Mouse (Mus musculus) brown adipose tissue, adult 24 weeks (tissue): Measurements from ENCODE around the gene Prss23. TPM values are rescaled to one million over a fixed set of nuclear protein-coding genes. Genes with fewer than 3 reads are reported as not detected.

Source experiments
- H3K27ac ChIP-seq: fragments of 200-500 bp; replicated peaks from 2 replicates; pipeline ENCODE4 v1.5.1; 2012; ENCODE audit warnings: low read depth, mild to moderate bottlenecking, low read length
- H3K4me1 ChIP-seq: fragments of 200-500 bp; 2 replicates; pipeline ENCODE4 v1.6.1; 2012; ENCODE audit warnings: low read length, mixed read lengths; ENCODE audit not compliant: control insufficient read depth, insufficient read depth, insufficient read length
- H3K4me3 ChIP-seq: fragments of 200-500 bp; 2 replicates; pipeline ENCODE4 v1.5.1; 2012; ENCODE audit warnings: low read depth, mild to moderate bottlenecking, low read length, moderate library complexity; ENCODE audit not compliant: insufficient read depth
- polyA plus RNA-seq: library from polyadenylated mRNA; stranded (reverse); fragments of >200 nt; gene quantifications from 2 replicates; pipeline ENCODE4 v1.2.4, GENCODE M21; 2012; ENCODE audit not compliant: missing spikeins, insufficient read depth, insufficient read length

The Prss23 gene
- 20.7 and 20.8 TPM in 2 replicates for polyA plus RNA-seq

GRCm38 (mm10) chr7:89526731-89527429, at the start of gene Prss23:
TSS of gene Prss23 (minus strand) at chr7:89527187.
- Histone ChIP-seq H3K4me1 (no peaks in the 10 kb centered on the region), H3K27ac (no peak within 1 kb of the TSS), H3K4me3 (no peak within 1 kb of the TSS)

GRCm38 (mm10) chr7:89576127-89576526, 49.1 kb upstream of the Prss23 start:
- H3K27ac ChIP-seq: no peak overlapping the region
- H3K4me3 ChIP-seq: no peak overlapping the region
- H3K4me1 ChIP-seq: no peaks in the 10 kb centered on the region

- peaks cover 6% of the 10 kb centered on the region; the same call in 1 of the 2 replicates for H3K4me1 ChIP-seq
- no peak overlapping the region for H3K4me3 ChIP-seq
- H3K27ac ChIP-seq: no peak overlapping the region
These were observed 37.6 kb upstream of the Prss23 start for GRCm38 (mm10) chr7:89564569-89564968.

GRCm38 (mm10) chr7:89563501-89563900, 36.5 kb upstream of the Prss23 start:
- peaks cover 9% of the 10 kb centered on the region for H3K4me1 ChIP-seq
- peak overlapping the region; percentile 42; the same call in 1 of the 2 replicates for H3K27ac ChIP-seq

GRCm38 (mm10) chr7:89562140-89562539, 35.2 kb upstream of the Prss23 start:
- peaks cover 9% of the 10 kb centered on the region for H3K4me1 ChIP-seq
- H3K4me3 ChIP-seq: no peak overlapping the region
- no peak overlapping the region; the same call in 1 of the 2 replicates for H3K27ac ChIP-seq

More at GRCm38 (mm10) chr7:89563501-89563900, 36.5 kb upstream of the Prss23 start:
- H3K4me3 ChIP-seq: no peak overlapping the region

- Histone ChIP-seq H3K27ac (peak overlapping the region; percentile 27; the same call in 1 of the 2 replicates), H3K4me1 (peaks cover 9% of the 10 kb centered on the region), H3K4me3 (no peak overlapping the region)
These were observed 34.0 kb upstream of the Prss23 start for GRCm38 (mm10) chr7:89560939-89561338.

GRCm38 (mm10) chr7:89559633-89560032, 32.6 kb upstream of the Prss23 start:
- peaks cover 9% of the 10 kb centered on the region for H3K4me1 ChIP-seq
- 0 out of 2 replicates have a peak overlapping the region, but pooled peaks have one; percentile 46 for H3K27ac ChIP-seq
- no peak overlapping the region for H3K4me3 ChIP-seq

GRCm38 (mm10) chr7:89559105-89559504, 32.1 kb upstream of the Prss23 start:
- peak overlapping the region; percentile 46 for H3K27ac ChIP-seq
- peaks cover 9% of the 10 kb centered on the region for H3K4me1 ChIP-seq
- no peak overlapping the region for H3K4me3 ChIP-seq

- no peak overlapping the region for H3K27ac ChIP-seq
- peaks cover 9% of the 10 kb centered on the region for H3K4me1 ChIP-seq
These were observed 31.6 kb upstream of the Prss23 start for GRCm38 (mm10) chr7:89558446-89559039.

GRCm38 (mm10) chr7:89557056-89557455, 30.1 kb upstream of the Prss23 start:
- H3K27ac ChIP-seq: no peak overlapping the region
- H3K4me1 ChIP-seq: peaks cover 6% of the 10 kb centered on the region
- H3K4me3 ChIP-seq: no peak overlapping the region

More at GRCm38 (mm10) chr7:89558446-89559039, 31.6 kb upstream of the Prss23 start:
- H3K4me3 ChIP-seq: no peak overlapping the region

- H3K4me3 ChIP-seq: no peak overlapping the region
- no peak overlapping the region for H3K27ac ChIP-seq
- peaks cover 6% of the 10 kb centered on the region for H3K4me1 ChIP-seq
These were observed 29.7 kb upstream of the Prss23 start for GRCm38 (mm10) chr7:89556652-89557051.

GRCm38 (mm10) chr7:89555170-89555569, 28.2 kb upstream of the Prss23 start:
- Histone ChIP-seq H3K4me3 (no peak overlapping the region), H3K27ac (no peak overlapping the region), H3K4me1 (peaks cover 4% of the 10 kb centered on the region)

GRCm38 (mm10) chr7:89554068-89554467, 27.1 kb upstream of the Prss23 start:
- Histone ChIP-seq H3K4me3 (no peak overlapping the region), H3K4me1 (peaks cover 1% of the 10 kb centered on the region), H3K27ac (no peak overlapping the region)

- H3K27ac ChIP-seq: no peak overlapping the region
- H3K4me1 ChIP-seq: no peaks in the 10 kb centered on the region
- H3K4me3 ChIP-seq: no peak overlapping the region
These were observed 14.0 kb upstream of the Prss23 start for GRCm38 (mm10) chr7:89540976-89541375.

- H3K27ac ChIP-seq: no peak overlapping the region
- H3K4me1 ChIP-seq: no peaks in the 10 kb centered on the region
- H3K4me3 ChIP-seq: no peak overlapping the region
These were observed 12.4 kb upstream of the Prss23 start for GRCm38 (mm10) chr7:89539391-89539790.

GRCm38 (mm10) chr7:89527430-89527856, 456 bp upstream of the Prss23 start:
- Histone ChIP-seq H3K4me1 (no peaks in the 10 kb centered on the region), H3K4me3 (no peak overlapping the region), H3K27ac (no peak overlapping the region)
